Mouse (Mus musculus) CH12.LX (cell line): ENCODE measurements around the gene Myo1h. TPM values are rescaled to one million over a fixed set of nuclear protein-coding genes. Genes with fewer than 3 reads are reported as not detected.

ENCODE experiments used
- DNase-seq: peaks from one replicate; pipeline ENCODE4 v3.0.0-alpha.2; 2013; ENCODE audit errors: extremely low read depth
- H3K27ac ChIP-seq: 2 replicates; pipeline ENCODE4 v1.5.1; 2012; ENCODE audit warnings: low read depth, mild to moderate bottlenecking, control low read depth, moderate library complexity; ENCODE audit not compliant: insufficient read depth
- H3K27me3 ChIP-seq: replicated peaks from 2 replicates; pipeline ENCODE3; 2012; ENCODE audit warnings: inconsistent platforms
- H3K36me3 ChIP-seq, 2 experiments: replicated peaks in 1 of 2; 2 replicates each; pipeline versions ENCODE3 to v1.6.1; 2012; ENCODE audit warnings: inconsistent platforms in 1 of 2, low read length in 1 of 2, mild to moderate bottlenecking in 1 of 2, mixed read lengths in 1 of 2, moderate library complexity in 1 of 2; ENCODE audit not compliant: control insufficient read depth in 1 of 2, insufficient read depth in 1 of 2
- H3K4me1 ChIP-seq, 2 experiments: 2 replicates each; pipeline ENCODE4 v1.6.1; 2012; ENCODE audit warnings: inconsistent platforms in 1 of 2, moderate library complexity in 1 of 2; ENCODE audit not compliant: insufficient read depth in 2 of 2, control insufficient read depth in 1 of 2
- H3K4me2 ChIP-seq: 2 replicates; pipeline ENCODE4 v1.6.1; 2012; ENCODE audit warnings: low read depth, mild to moderate bottlenecking, control low read depth; ENCODE audit not compliant: poor library complexity, insufficient read depth, severe bottlenecking
- H3K4me3 ChIP-seq, 3 experiments: fragments of 150-350 bp in 1 of 3; sonication (generic) in 1 of 3; replicated peaks in 1 of 3; 2 replicates each; pipeline versions ENCODE3 to v1.5.1; 2011 to 2012; ENCODE audit warnings: low read depth in 2 of 3, low read length in 2 of 3, mild to moderate bottlenecking in 2 of 3, moderate library complexity in 2 of 3, control low read depth in 1 of 3, improper control_type of control experiment in 1 of 3, inconsistent platforms in 1 of 3, mixed read lengths in 1 of 3; ENCODE audit not compliant: poor library complexity in 1 of 3
- H3K79me2 ChIP-seq: replicated peaks from 2 replicates; pipeline ENCODE4 v1.6.1; 2012; ENCODE audit warnings: mild to moderate bottlenecking, moderate library complexity; ENCODE audit not compliant: control insufficient read depth, poor library complexity, insufficient read depth, severe bottlenecking; ENCODE audit errors: extremely low read depth
- H3K9ac ChIP-seq: 2 replicates; pipeline ENCODE4 v1.6.1; 2012; ENCODE audit warnings: low read depth, mild to moderate bottlenecking, control low read depth, moderate library complexity; ENCODE audit not compliant: insufficient read depth
- H3K9me3 ChIP-seq: replicated peaks from 2 replicates; pipeline ENCODE3; 2012; ENCODE audit warnings: low read length, inconsistent platforms, mixed read lengths
- CHD2 ChIP-seq: IDR thresholded peaks from 2 replicates; pipeline ENCODE4 v1.6.1; 2011; ENCODE audit warnings: low read length, improper control_type of control experiment
- CTCF ChIP-seq, 2 experiments: IDR thresholded peaks in 1 of 2; conservative IDR thresholded peaks in 1 of 2; 2 replicates each; pipeline ENCODE4 v1.5.1; 2011 to 2012; ENCODE audit warnings: low read depth in 2 of 2, low read length in 2 of 2, improper control_type of control experiment in 1 of 2, inconsistent platforms in 1 of 2, mild to moderate bottlenecking in 1 of 2, moderate library complexity in 1 of 2
- ELF1 ChIP-seq: IDR thresholded peaks from 2 replicates; pipeline ENCODE4 v1.6.1; 2014; ENCODE audit warnings: low read depth, mild to moderate bottlenecking, inconsistent platforms, low read length, improper control_type of control experiment
- EP300 ChIP-seq: IDR thresholded peaks from 2 replicates; pipeline ENCODE4 v1.6.1; 2011; ENCODE audit warnings: low read length, improper control_type of control experiment
- IRF4 ChIP-seq: IDR thresholded peaks from 2 replicates; pipeline ENCODE4 v1.6.1; 2014; ENCODE audit warnings: low read depth, mild to moderate bottlenecking, inconsistent platforms, low read length, improper control_type of control experiment
- MAX ChIP-seq: IDR thresholded peaks from 2 replicates; pipeline ENCODE4 v1.6.1; 2011; ENCODE audit warnings: low read length, improper control_type of control experiment
- MEF2A ChIP-seq: IDR thresholded peaks from 2 replicates; pipeline ENCODE4 v1.6.1; 2014; ENCODE audit warnings: low read depth, mild to moderate bottlenecking, inconsistent platforms, low read length, improper control_type of control experiment, borderline replicate concordance
- MYC ChIP-seq: IDR thresholded peaks from 2 replicates; pipeline ENCODE4 v1.6.1; 2011; ENCODE audit warnings: low read depth, mild to moderate bottlenecking, improper control_type of control experiment, low read length
- NRF1 ChIP-seq: IDR thresholded peaks from 2 replicates; pipeline ENCODE4 v1.6.1; 2014; ENCODE audit warnings: low read depth, mild to moderate bottlenecking, inconsistent platforms, low read length, improper control_type of control experiment, moderate library complexity
- POLR2AphosphoS2 ChIP-seq: IDR thresholded peaks from 2 replicates; pipeline ENCODE4 v1.6.1; 2011; ENCODE audit warnings: low read depth, low read length, improper control_type of control experiment
- RCOR1 ChIP-seq: conservative IDR thresholded peaks from 2 replicates; pipeline ENCODE4 v1.6.1; 2012; ENCODE audit warnings: low read depth, mild to moderate bottlenecking, inconsistent platforms, low read length, improper control_type of control experiment
- SMC3 ChIP-seq: IDR thresholded peaks from 2 replicates; pipeline ENCODE4 v1.6.1; 2011; ENCODE audit warnings: low read depth, low read length, improper control_type of control experiment
- USF1 ChIP-seq: IDR thresholded peaks from 2 replicates; pipeline ENCODE4 v1.6.1; 2014; ENCODE audit warnings: low read depth, mild to moderate bottlenecking, inconsistent platforms, low read length, improper control_type of control experiment
- ZC3H11A ChIP-seq: IDR thresholded peaks from 2 replicates; pipeline ENCODE4 v1.6.1; 2012; ENCODE audit warnings: low read depth, mild to moderate bottlenecking, inconsistent platforms, low read length, improper control_type of control experiment
- ZKSCAN1 ChIP-seq: IDR thresholded peaks from 2 replicates; pipeline ENCODE4 v1.6.1; 2012; ENCODE audit warnings: low read depth, inconsistent platforms, low read length, improper control_type of control experiment, borderline replicate concordance
- ZNF384 ChIP-seq: IDR thresholded peaks from 2 replicates; pipeline ENCODE4 v1.6.1; 2012; ENCODE audit warnings: low read depth, low read length, improper control_type of control experiment, inconsistent platforms
- dilution Hi-C: fragments of 300-500 bp; cut with MboI; formaldehyde crosslinking; loops from 2 replicates; pipeline ENCODE4 v1.14.3; 2020; ENCODE audit warnings: low sequenced_read_pairs; ENCODE audit not compliant: extremely low pct_unique_long_range_greater_than_20kb, extremely low pct_ligation_motif_present
- in situ Hi-C: fragments of 300-500 bp; cut with MboI; formaldehyde crosslinking; loops from 3 replicates; pipeline ENCODE4 v1.14.3; 2019; ENCODE audit warnings: low sequenced_read_pairs, low pct_ligation_motif_present, low pct_unique_long_range_greater_than_20kb, mixed read lengths
- polyA plus RNA-seq: library from polyadenylated mRNA; unstranded; fragments of >175 nt; gene quantifications from 2 replicates; pipeline ENCODE4 v1.2.1, GENCODE M21; 2012; ENCODE audit warnings: low read depth; ENCODE audit not compliant: insufficient read length
- total RNA-seq, 2 experiments: library from RNA; depleted of rRNA; stranded (reverse); fragments of 300-350 nt in 1 of 2; fragments of >200 nt in 1 of 2; gene quantifications; 2 replicates each; pipeline ENCODE4 v1.2.3; 2012 to 2014

The Myo1h gene
- total and polyA plus RNA-seq, 3 experiments, result 1.1 to 4.4 (median 1.8) TPM

DNA sequence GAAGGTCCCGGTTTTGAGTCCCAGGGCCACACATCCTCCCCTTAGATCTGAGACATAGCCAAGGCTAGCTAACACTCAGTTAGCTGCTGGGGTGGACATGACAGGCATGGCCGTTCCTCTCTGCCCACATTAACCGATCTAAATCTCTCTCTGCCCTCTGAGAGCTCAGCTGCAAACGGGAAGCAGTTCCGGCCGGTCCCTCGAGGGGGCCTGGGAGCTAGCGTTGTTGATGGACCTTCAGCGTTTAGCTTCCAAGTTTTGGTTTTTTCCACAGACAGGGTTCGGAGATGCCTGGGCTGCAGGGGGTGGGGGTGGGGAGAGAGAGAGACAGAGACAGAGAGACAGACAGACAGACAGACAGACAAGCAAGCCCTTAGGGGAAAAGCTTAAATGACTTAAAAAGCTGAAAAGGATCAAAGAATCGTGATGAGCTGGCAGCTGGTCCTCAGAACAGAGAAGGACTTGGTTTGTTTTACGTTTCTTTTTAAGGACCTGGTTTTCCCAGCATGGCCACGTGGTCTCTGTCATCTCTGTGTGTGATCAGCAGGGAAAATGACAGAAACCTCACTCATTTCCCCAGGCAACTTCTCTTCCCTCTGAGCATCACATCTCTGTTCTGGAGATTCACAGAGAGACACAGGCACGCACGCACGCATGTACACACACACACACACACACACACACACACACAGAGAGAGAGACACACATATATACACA lies 35.0 kb downstream of the Myo1h start:
- H3K27me3 ChIP-seq, result no peaks in the 10 kb centered on the region
- H3K79me2 ChIP-seq, result no peaks in the 10 kb centered on the region
- H3K4me2 ChIP-seq, result peak overlapping the region; percentile 88
- dilution Hi-C loops, result no loop called here
- H3K9me3 ChIP-seq, result no peaks in the 10 kb centered on the region
- H3K4me3 ChIP-seq, result peak overlapping the region; percentile 44 to 70 (median 64)
- peaks cover 2 to 27% of the 10 kb centered on the region in 2 experiments; a peak in 3 of 4 replicates for H3K4me1 ChIP-seq
- peak; percentile 60 for DNase-seq
- H3K36me3 ChIP-seq, result peaks cover 0 to 15% of the 10 kb centered on the region in 2 experiments
- TF ChIP-seq MAX, result peak; percentile 60
- TF ChIP-seq CHD2, result peak; percentile 47; the same call in 1 of the 2 replicates
- no peak for TF ChIP-seq ZKSCAN1
- TF ChIP-seq MYC, result 0 out of 2 replicates have a peak, but pooled peaks have one; percentile 31
- TF ChIP-seq EP300, result 0 out of 2 replicates have a peak, but pooled peaks have one; percentile 6
- peak; percentile 11 to 38; a peak in 2 of 4 replicates for TF ChIP-seq CTCF (conservative IDR thresholded peaks at IDR 0.05 in 1 of 2, IDR thresholded peaks at IDR 0.05 in 1 of 2; ENCODE audit: low read depth in 2 of 2, low read length in 2 of 2)
- no peak for TF ChIP-seq POLR2AphosphoS2
- TF ChIP-seq RCOR1, result no peak
- peak; percentile 29; the same call in 1 of the 2 replicates for TF ChIP-seq USF1
- TF ChIP-seq ELF1, result no peak
- no peak for TF ChIP-seq NRF1
- in situ Hi-C loops, result loop anchor here (5.0 kb wide), 1 partner anchor 58 kb away; the partner anchor contains the start of genes Kctd10 and Ube3b
- peak overlapping the region; percentile 42 for H3K9ac ChIP-seq
- 0 out of 2 replicates have a peak overlapping the region, but pooled peaks have one; percentile 2 for H3K27ac ChIP-seq

DNA sequence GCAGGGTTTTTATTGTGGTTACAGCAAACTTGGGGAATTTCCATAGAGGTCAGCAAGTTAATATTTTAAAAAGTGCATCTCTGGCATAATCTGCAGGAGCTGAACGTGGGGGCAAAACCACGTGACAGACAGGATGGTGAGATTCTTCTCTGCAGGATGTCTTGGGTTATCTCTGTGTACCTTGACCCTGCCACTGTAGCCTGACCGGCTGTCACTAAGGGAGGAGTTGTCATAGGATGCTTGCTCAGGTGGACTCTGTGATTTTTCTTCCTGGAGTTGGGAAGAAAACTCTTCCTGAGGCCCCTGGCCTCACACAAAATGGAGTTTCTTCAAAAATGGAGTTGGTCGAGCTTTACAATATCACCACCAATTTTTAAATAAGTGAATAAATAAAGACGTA lies 54.0 kb downstream of the Myo1h start:
- Histone ChIP-seq H3K27me3 (no peaks in the 10 kb centered on the region), H3K4me3 (no peak overlapping the region), H3K4me2 (no peak overlapping the region), H3K4me1 (peaks cover 0 to 29% of the 10 kb centered on the region in 2 experiments; a peak in 2 of 4 replicates), H3K79me2 (no peaks in the 10 kb centered on the region), H3K27ac (no peak overlapping the region), H3K9ac (no peak overlapping the region), H3K36me3 (peaks cover 0 to 29% of the 10 kb centered on the region in 2 experiments), H3K9me3 (no peaks in the 10 kb centered on the region)
- TF ChIP-seq MEF2A (no peak), ZC3H11A (no peak), EP300 (no peak), IRF4 (no peak), ZNF384 (no peak), SMC3 (no peak), MYC (no peak)
- DNase-seq, result no peak
- in situ Hi-C loops, result no loop called here
- dilution Hi-C loops, result no loop called here
